Comparison of ENCODE assay signal across 24 mouse cellular contexts in genomic region chr12:86539511-86539910, GRCm38 (mm10).
A peak's percentile ranks its signal among the peaks of the same experiment; 100 is the strongest.
DNase-seq lines count a peak whose midpoint lies in the region; ATAC-seq lines count a peak whose summit lies in the region.
"Had no signal": no experiment of that assay in that cellular context is flagged by ENCODE, and none has a peak within 500 bp of the region (broad histone marks: within the 10 kb centered on the region; RNA-seq: fewer than 3 reads in every experiment).

No protein-coding gene starts in this region.

- H3K36me3 ChIP-seq in midbrain, embryonic 14.5 days (ENCODE audit: control insufficient read depth, insufficient read depth, low read length) = no peaks in the 10 kb centered on the region
- H3K36me3 ChIP-seq: embryonic facial prominence, embryonic 10.5 days; embryonic facial prominence, embryonic 12.5 days; forebrain, embryonic 10.5 days; forebrain, embryonic 12.5 days; G1E had no signal

- no peak for ATAC-seq in midbrain, embryonic 14.5 days (ENCODE audit: low FRiP score, low TSS enrichment)
- ATAC-seq: activated CD4-positive, CD25-positive, alpha-beta regulatory T cell, adult 4 months; CD4-positive, CD25-positive, alpha-beta regulatory T cell, adult 4 months; forebrain, embryonic 14.5 days; forebrain, embryonic 16.5 days; Patski had no signal

- H3K9ac ChIP-seq in midbrain, embryonic 14.5 days (replicated peaks; ENCODE audit: low read length) = no peak overlapping the region
- H3K9ac ChIP-seq: embryonic facial prominence, embryonic 12.5 days; forebrain, embryonic 12.5 days had no signal

- 81% methylated on average over 4 of the region's 4 CpGs for WGBS in midbrain, embryonic 14.5 days

- no peak overlapping the region for H3K4me2 ChIP-seq in midbrain, embryonic 14.5 days (ENCODE audit: low read length)
- H3K4me2 ChIP-seq: embryonic facial prominence, embryonic 12.5 days; forebrain, embryonic 12.5 days had no signal

- peak; percentile 28 for DNase-seq in adrenal gland, adult 2 months
- DNase-seq in adrenal gland, postnatal 25 days = no peak
- peak; percentile 39 for DNase-seq in adrenal gland, postnatal 10 days
- DNase-seq in adrenal gland, adult 18-20 months (ENCODE audit: low spot score in 2 of 2) = no peak
- peak; percentile 11 for DNase-seq in adipocyte (ENCODE audit: low spot score)
- peak; percentile 87 for DNase-seq in fat pad, adult 2 months (ENCODE audit: extremely low read depth, low read depth, low spot score)
- no peak for DNase-seq in frontal cortex, postnatal 10 days (ENCODE audit: low spot score in 2 of 2)
- no peak for DNase-seq in midbrain, embryonic 14.5 days
- DNase-seq: B cell, adult 2 months; cerebellum, adult 11-12 months; cerebellum, adult 2 months; cerebellum, adult 9-10 months; cerebellum, postnatal 10 days; cerebellum, postnatal 25 days had no signal

- no peak overlapping the region for H3K4me3 ChIP-seq in midbrain, embryonic 14.5 days (replicated peaks; ENCODE audit: low read depth, low read length)
- H3K4me3 ChIP-seq: embryonic facial prominence, embryonic 10.5 days; embryonic facial prominence, embryonic 12.5 days; forebrain, embryonic 10.5 days; forebrain, embryonic 12.5 days had no signal

- H3K4me1 ChIP-seq in midbrain, embryonic 14.5 days (ENCODE audit: control insufficient read depth, insufficient read depth, low read length) = no peaks in the 10 kb centered on the region
- H3K4me1 ChIP-seq: embryonic facial prominence, embryonic 12.5 days had no signal

- no peak overlapping the region for H3K27ac ChIP-seq in midbrain, embryonic 14.5 days (replicated peaks; ENCODE audit: low read depth, low read length)
- H3K27ac ChIP-seq: embryonic facial prominence, embryonic 10.5 days; embryonic facial prominence, embryonic 12.5 days; forebrain, embryonic 10.5 days; forebrain, embryonic 12.5 days had no signal

- no peaks in the 10 kb centered on the region for H3K27me3 ChIP-seq in midbrain, embryonic 14.5 days (ENCODE audit: control insufficient read depth, insufficient read depth, low read length)
- H3K27me3 ChIP-seq: embryonic facial prominence, embryonic 12.5 days; forebrain, embryonic 12.5 days had no signal

- H3K9me3 ChIP-seq in midbrain, embryonic 14.5 days (ENCODE audit: control insufficient read depth, low read length) = no peaks in the 10 kb centered on the region
- H3K9me3 ChIP-seq: embryonic facial prominence, embryonic 10.5 days; embryonic facial prominence, embryonic 12.5 days; forebrain, embryonic 10.5 days; forebrain, embryonic 12.5 days; G1E had no signal

Comparison
In these comparisons a context has a peak if more than half of its experiments do, and no peak if none do; other contexts are left out.
1. DNase-seq: peak in adrenal gland, adult 2 months (single experiment), adrenal gland, postnatal 10 days (single experiment), adipocyte (single experiment) and fat pad, adult 2 months (single experiment); none in adrenal gland, postnatal 25 days (single experiment), adrenal gland, adult 18-20 months (0 of 2), frontal cortex, postnatal 10 days (0 of 2) and midbrain, embryonic 14.5 days (single experiment).